Mouse (Mus musculus): ENCODE measurements at regions not wholly inside any gene's neighbourhood (a gene's known extent, or its start where the extent isn't known, plus 50 kb on each side); places are given as distances from the start of the nearest gene placed in this dataset.

DNA sequence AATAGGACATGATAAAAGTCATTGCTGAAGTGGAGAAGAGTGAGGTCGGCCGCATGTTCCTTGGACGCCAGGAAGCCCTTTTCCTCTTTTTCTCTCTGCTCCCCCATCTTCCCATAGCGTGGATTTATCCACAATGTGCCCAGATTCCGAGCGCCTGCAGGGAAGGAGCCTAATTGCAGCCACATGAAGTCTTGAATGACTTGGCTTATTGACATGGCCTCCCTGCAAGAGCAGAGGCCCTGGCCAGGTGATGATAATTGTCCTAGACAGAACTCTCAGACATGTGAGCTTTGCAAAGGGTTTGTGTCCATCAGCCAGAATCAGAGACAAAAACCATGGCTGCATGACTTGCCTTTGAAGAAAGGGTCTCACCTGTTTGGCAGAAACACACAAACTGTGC lies 227.0 kb downstream of the Sox11 start:
- no peak for TF ChIP-seq CTCF (IDR thresholded peaks at IDR 0.05; ENCODE audit: low read depth)
- no peak for TF ChIP-seq EP300 (IDR thresholded peaks at IDR 0.05; ENCODE audit: low read depth)
- H3K4me3 ChIP-seq (ENCODE audit: insufficient read depth in 1 of 2, low read depth in 2 of 2, low read length in 2 of 2): no peak overlapping the region
- WGBS (ENCODE audit: insufficient replicate concordance): 72% methylated on average over 6 of the region's 6 CpGs

DNA sequence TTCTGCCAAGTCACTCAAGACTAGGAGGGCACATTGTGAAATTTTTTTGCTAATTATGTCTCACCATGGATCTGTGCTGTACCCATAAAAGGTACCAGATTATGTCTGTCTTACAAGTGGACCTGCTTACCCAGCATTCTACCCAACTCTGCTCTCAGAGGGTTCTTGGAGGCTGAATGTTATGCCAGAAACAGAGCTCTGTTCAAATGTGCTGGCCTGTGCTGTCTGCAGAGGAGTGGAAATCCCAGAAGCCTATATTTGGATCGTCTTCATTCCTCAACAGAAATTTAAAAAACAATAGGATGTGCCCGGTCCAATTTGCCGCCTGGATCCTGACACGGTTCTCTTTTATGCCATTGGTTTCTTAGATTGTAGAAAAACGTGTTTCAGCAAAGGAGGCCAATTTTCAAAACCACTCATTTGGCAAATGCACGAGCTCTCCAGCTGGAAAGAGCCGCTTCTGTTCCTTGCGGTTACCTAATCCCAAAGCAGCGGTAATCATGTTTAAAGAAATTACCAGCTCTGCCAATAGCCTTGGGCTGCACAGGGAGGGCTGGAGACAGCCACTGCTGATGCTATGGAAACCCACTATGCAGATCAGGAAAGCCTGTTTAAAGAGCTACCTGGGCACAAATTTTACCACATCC lies 237.3 kb downstream of the Sox11 start:
- 66% methylated on average over 9 of the region's 9 CpGs for WGBS (ENCODE audit: insufficient replicate concordance)
- H3K9ac ChIP-seq (replicated peaks): no peak overlapping the region
- H3K36me3 ChIP-seq (replicated peaks; ENCODE audit: control insufficient read depth, insufficient read depth, low read depth): no peaks in the 10 kb centered on the region
- H3K27ac ChIP-seq: no peak overlapping the region
- H3K4me3 ChIP-seq (ENCODE audit: insufficient read depth in 1 of 2, low read depth in 2 of 2, low read length in 2 of 2): no peak overlapping the region
- H3K4me2 ChIP-seq (ENCODE audit: low read depth): no peak overlapping the region
- TF ChIP-seq EP300 (IDR thresholded peaks at IDR 0.05; ENCODE audit: low read depth): no peak
- no peak for TF ChIP-seq CTCF (IDR thresholded peaks at IDR 0.05; ENCODE audit: low read depth)
- H3K9me3 ChIP-seq (ENCODE audit: control insufficient read depth, low read length): no peaks in the 10 kb centered on the region
- DNase-seq (ENCODE audit: low read depth in 3 of 3, low spot score in 3 of 3): no peak
- no peaks in the 10 kb centered on the region for H3K4me1 ChIP-seq (replicated peaks; ENCODE audit: control insufficient read depth in 2 of 2, insufficient read depth in 2 of 2, low read length in 1 of 2)
- ATAC-seq (ENCODE audit: insufficient read depth): no peak
- no peaks in the 10 kb centered on the region for H3K27me3 ChIP-seq (ENCODE audit: control insufficient read depth, insufficient read depth, low read length)

More for the DNA sequence above, 227.0 kb downstream of the Sox11 start:
- Histone ChIP-seq H3K27ac (no peak overlapping the region), H3K4me1 (replicated peaks; ENCODE audit: control insufficient read depth in 2 of 2, insufficient read depth in 2 of 2, low read length in 1 of 2) (no peaks in the 10 kb centered on the region), H3K36me3 (replicated peaks; ENCODE audit: control insufficient read depth, insufficient read depth, low read depth) (no peaks in the 10 kb centered on the region), H3K4me2 (ENCODE audit: low read depth) (no peak overlapping the region), H3K9ac (replicated peaks) (no peak overlapping the region), H3K27me3 (ENCODE audit: control insufficient read depth, insufficient read depth, low read length) (no peaks in the 10 kb centered on the region), H3K9me3 (ENCODE audit: control insufficient read depth, low read length) (no peaks in the 10 kb centered on the region)
- ATAC-seq (ENCODE audit: insufficient read depth): no peak
- DNase-seq (ENCODE audit: low read depth in 3 of 3, low spot score in 3 of 3): no peak

DNA sequence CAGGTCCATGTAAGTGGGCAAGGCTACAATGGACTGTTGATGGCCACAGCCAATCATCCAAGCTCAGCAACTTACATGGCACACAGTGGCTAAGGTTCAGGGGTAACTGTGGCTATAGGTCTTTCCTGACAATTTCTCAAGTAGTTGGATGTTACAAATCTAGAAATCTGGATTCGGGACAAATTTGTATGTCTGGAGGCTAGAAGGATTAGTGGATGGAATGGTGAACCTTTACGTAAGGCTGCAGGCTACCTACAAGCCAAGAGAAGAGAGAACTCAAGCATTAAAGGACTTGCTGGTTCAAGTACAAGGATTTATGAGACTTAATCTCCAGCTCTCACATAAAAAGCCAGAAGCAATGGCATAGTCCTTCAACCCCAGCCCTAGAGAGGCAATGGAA lies 239.4 kb downstream of the Sox11 start:
- no peaks in the 10 kb centered on the region for H3K27me3 ChIP-seq (ENCODE audit: control insufficient read depth, insufficient read depth, low read length)
- no peaks in the 10 kb centered on the region for H3K36me3 ChIP-seq (replicated peaks; ENCODE audit: control insufficient read depth, insufficient read depth, low read depth)
- 58% methylated on average over 2 of the region's 2 CpGs for WGBS (ENCODE audit: insufficient replicate concordance)
- TF ChIP-seq EP300 (IDR thresholded peaks at IDR 0.05; ENCODE audit: low read depth) (no peak), CTCF (IDR thresholded peaks at IDR 0.05; ENCODE audit: low read depth) (no peak)
- no peaks in the 10 kb centered on the region for H3K4me1 ChIP-seq (replicated peaks; ENCODE audit: control insufficient read depth in 2 of 2, insufficient read depth in 2 of 2, low read length in 1 of 2)
- H3K9ac ChIP-seq (replicated peaks): no peak overlapping the region
- no peak overlapping the region for H3K27ac ChIP-seq
- no peaks in the 10 kb centered on the region for H3K9me3 ChIP-seq (ENCODE audit: control insufficient read depth, low read length)
- no peak overlapping the region for H3K4me3 ChIP-seq (ENCODE audit: insufficient read depth in 1 of 2, low read depth in 2 of 2, low read length in 2 of 2)
- no peak overlapping the region for H3K4me2 ChIP-seq (ENCODE audit: low read depth)
- ATAC-seq (ENCODE audit: insufficient read depth) (no peak), DNase-seq (ENCODE audit: low read depth in 3 of 3, low spot score in 3 of 3) (no peak)

DNA sequence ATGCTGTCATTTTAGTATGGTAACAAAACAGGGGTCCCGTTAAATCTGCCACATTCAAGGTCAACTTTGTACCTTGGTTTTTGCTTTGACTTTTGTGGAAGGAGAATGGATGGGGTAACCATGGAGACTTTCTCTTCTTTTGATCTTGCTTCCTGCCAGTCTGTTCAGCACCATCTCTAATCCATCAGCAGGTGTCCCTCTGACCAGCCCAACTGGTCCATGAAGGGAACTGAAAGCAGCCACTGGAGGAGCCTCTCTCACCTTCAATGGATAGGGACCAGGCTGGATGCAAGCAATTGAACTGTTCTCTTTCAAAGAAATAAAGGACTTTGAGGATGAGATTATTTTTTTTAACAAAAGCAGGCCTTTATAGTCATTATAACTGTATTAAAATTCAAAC lies 253.2 kb downstream of the Sox11 start:
- no peaks in the 10 kb centered on the region for H3K9me3 ChIP-seq (ENCODE audit: control insufficient read depth, low read length)
- H3K27ac ChIP-seq: no peak overlapping the region
- no peaks in the 10 kb centered on the region for H3K4me1 ChIP-seq (replicated peaks; ENCODE audit: control insufficient read depth in 2 of 2, insufficient read depth in 2 of 2, low read length in 1 of 2)
- H3K4me3 ChIP-seq (ENCODE audit: insufficient read depth in 1 of 2, low read depth in 2 of 2, low read length in 2 of 2): no peak overlapping the region
- H3K4me2 ChIP-seq (ENCODE audit: low read depth): no peak overlapping the region
- no peaks in the 10 kb centered on the region for H3K36me3 ChIP-seq (replicated peaks; ENCODE audit: control insufficient read depth, insufficient read depth, low read depth)
- no peaks in the 10 kb centered on the region for H3K27me3 ChIP-seq (ENCODE audit: control insufficient read depth, insufficient read depth, low read length)
- no peak overlapping the region for H3K9ac ChIP-seq (replicated peaks)
- ATAC-seq (ENCODE audit: insufficient read depth) (no peak), DNase-seq (ENCODE audit: low read depth in 3 of 3, low spot score in 3 of 3) (no peak)
- TF ChIP-seq EP300 (IDR thresholded peaks at IDR 0.05; ENCODE audit: low read depth): no peak
- 50% methylated on average over 1 of the region's 1 CpGs for WGBS (ENCODE audit: insufficient replicate concordance)

DNA sequence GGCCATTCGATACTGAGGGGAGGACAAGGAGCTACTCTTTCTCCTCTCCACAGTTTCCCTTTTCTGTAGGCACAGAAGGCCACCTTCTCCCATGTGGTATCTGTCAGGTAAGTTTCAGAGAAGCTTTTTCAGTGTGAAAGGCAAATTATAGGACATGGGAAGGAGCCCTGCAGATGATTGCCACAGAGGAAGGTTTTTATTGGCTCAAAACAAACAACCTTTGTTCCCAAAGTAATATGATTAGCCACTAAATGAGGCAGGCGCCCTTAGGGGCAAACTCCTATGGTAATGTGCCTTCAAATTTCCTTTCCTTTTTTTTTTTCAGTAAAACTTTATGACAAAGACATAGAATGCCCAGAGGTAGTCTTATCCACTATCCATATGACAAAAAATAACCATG lies 256.5 kb downstream of the Sox11 start:
- 57% methylated on average over 2 of the region's 2 CpGs for WGBS (ENCODE audit: insufficient replicate concordance)
- TF ChIP-seq EP300 (IDR thresholded peaks at IDR 0.05; ENCODE audit: low read depth): no peak
- no peak for TF ChIP-seq CTCF (IDR thresholded peaks at IDR 0.05; ENCODE audit: low read depth)
- Histone ChIP-seq H3K36me3 (replicated peaks; ENCODE audit: control insufficient read depth, insufficient read depth, low read depth) (no peaks in the 10 kb centered on the region), H3K4me3 (ENCODE audit: insufficient read depth in 1 of 2, low read depth in 2 of 2, low read length in 2 of 2) (no peak overlapping the region), H3K9me3 (ENCODE audit: control insufficient read depth, low read length) (no peaks in the 10 kb centered on the region), H3K4me1 (replicated peaks; ENCODE audit: control insufficient read depth in 2 of 2, insufficient read depth in 2 of 2, low read length in 1 of 2) (no peaks in the 10 kb centered on the region), H3K4me2 (ENCODE audit: low read depth) (no peak overlapping the region), H3K9ac (replicated peaks) (no peak overlapping the region), H3K27ac (no peak overlapping the region), H3K27me3 (ENCODE audit: control insufficient read depth, insufficient read depth, low read length) (no peaks in the 10 kb centered on the region)
- no peak for ATAC-seq (ENCODE audit: insufficient read depth)
- no peak for DNase-seq (ENCODE audit: low read depth in 3 of 3, low spot score in 3 of 3)
